Mouse (Mus musculus) small intestine, adult 2 months (tissue): Measurements from ENCODE around the gene Tek.

Experiments
- CTCF ChIP-seq: fragments of 200-500 bp; IDR thresholded peaks from 2 replicates; pipeline ENCODE4 v1.5.1; 2012; ENCODE audit warnings: low read depth, mild to moderate bottlenecking, control low read depth, inconsistent platforms, low read length, moderate library complexity, mixed read lengths; ENCODE audit not compliant: insufficient replicate concordance, insufficient read length; ENCODE audit errors: extremely low read depth
- POLR2A ChIP-seq: fragments of 200-500 bp; IDR thresholded peaks from 2 replicates; pipeline ENCODE4 v1.6.1; 2012; ENCODE audit warnings: low read depth, mild to moderate bottlenecking, control low read depth, inconsistent platforms, low read length, moderate library complexity

DNA sequence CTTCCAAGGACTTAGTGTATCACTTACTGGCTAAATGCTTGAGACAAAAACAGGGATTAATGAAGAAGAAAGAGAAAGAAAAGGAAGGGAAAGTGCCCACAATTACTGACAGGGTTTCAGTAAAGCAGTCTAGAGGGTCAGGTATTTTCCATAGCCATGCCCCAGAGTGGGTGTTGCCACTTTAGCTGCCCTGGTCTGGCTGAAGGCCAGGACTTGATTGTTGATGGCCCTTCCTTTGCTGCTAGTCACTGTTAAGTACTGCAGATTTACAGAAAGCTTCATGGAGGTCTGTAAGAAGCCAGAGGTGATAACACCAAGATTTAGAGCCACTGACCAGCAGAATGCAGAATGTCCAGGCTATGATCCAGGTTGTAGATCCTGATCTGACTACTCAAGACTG is 6.4 kb upstream of the Tek start:
- no peak for TF ChIP-seq CTCF
- no peak for TF ChIP-seq POLR2A
